Mouse (Mus musculus): ENCODE results near the gene Mfsd2a.
A peak's percentile ranks its signal among the peaks of the same experiment; 100 is the strongest.

Mfsd2a gene

GRCm38 (mm10) chr4:122933857-122934256 lies 27.1 kb downstream of the Mfsd2a start:
- DNase-seq (ENCODE audit: low spot score): peak; percentile 21

- DNase-seq (ENCODE audit: low spot score): no peak
Observed at GRCm38 (mm10) chr4:122933051-122933591, 27.9 kb downstream of the Mfsd2a start.

- DNase-seq (ENCODE audit: low spot score): no peak
Observed at GRCm38 (mm10) chr4:122932239-122932978, 28.6 kb downstream of the Mfsd2a start.

- no peak for DNase-seq (ENCODE audit: low spot score)
Observed at GRCm38 (mm10) chr4:122930939-122931590, 29.9 kb downstream of the Mfsd2a start.

- no peak for DNase-seq (ENCODE audit: low spot score)
Observed at GRCm38 (mm10) chr4:122923392-122924344, 37.3 kb downstream of the Mfsd2a start.

- DNase-seq (ENCODE audit: low spot score): no peak
Observed at GRCm38 (mm10) chr4:122922841-122923240, 38.1 kb downstream of the Mfsd2a start.

GRCm38 (mm10) chr4:122915985-122916384 lies 45.0 kb downstream of the Mfsd2a start:
- DNase-seq (ENCODE audit: low spot score): no peak

- DNase-seq (ENCODE audit: low spot score): no peak
Observed at GRCm38 (mm10) chr4:122914186-122914585, 46.8 kb downstream of the Mfsd2a start.

- no peak for DNase-seq (ENCODE audit: low spot score)
Observed at GRCm38 (mm10) chr4:122912613-122913012, 48.4 kb downstream of the Mfsd2a start.

GRCm38 (mm10) chr4:122910577-122910976 lies 50.4 kb downstream of the Mfsd2a start:
- no peak for DNase-seq (ENCODE audit: low spot score)

GRCm38 (mm10) chr4:122909572-122910189 lies 51.3 kb downstream of the Mfsd2a start:
- DNase-seq (ENCODE audit: low spot score): no peak

- DNase-seq (ENCODE audit: low spot score): no peak
Observed at GRCm38 (mm10) chr4:122905359-122905758, 55.6 kb downstream of the Mfsd2a start.

GRCm38 (mm10) chr4:122903709-122904108 lies 57.3 kb downstream of the Mfsd2a start:
- DNase-seq (ENCODE audit: low spot score): no peak

GRCm38 (mm10) chr4:122902156-122902555 lies 58.8 kb downstream of the Mfsd2a start:
- DNase-seq (ENCODE audit: low spot score): no peak

- no peak for DNase-seq (ENCODE audit: low spot score)
Observed at GRCm38 (mm10) chr4:122898313-122898712, 62.7 kb downstream of the Mfsd2a start.

- no peak for DNase-seq (ENCODE audit: low spot score)
Observed at GRCm38 (mm10) chr4:122897750-122898149, 63.2 kb downstream of the Mfsd2a start.
